Comparison of ENCODE assay signal across 14 mouse cellular contexts in the genomic region with DNA sequence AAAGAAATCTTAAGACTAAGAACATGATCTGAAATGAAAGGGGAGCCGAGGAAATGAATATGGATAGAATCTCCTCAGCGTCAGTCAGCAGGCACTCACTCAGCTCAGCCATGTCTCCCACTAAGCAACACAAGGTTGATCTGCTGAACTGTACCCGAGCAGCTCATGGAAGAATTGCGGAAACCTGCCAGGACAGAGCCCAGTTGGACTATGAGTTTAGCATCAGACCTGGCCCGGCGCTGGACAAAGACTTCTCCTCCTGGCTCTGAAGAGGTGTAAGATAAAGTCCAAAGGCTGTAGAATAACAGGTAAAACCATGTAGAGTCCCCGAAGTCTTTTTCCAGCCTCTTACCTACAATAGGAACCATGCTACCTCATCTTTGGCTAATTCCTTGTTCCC. TPM values are rescaled to one million over a fixed set of nuclear protein-coding genes. Genes with fewer than 3 reads are reported as not detected.
"Had no signal": no experiment of that assay in that cellular context is flagged by ENCODE, and none has a peak within 500 bp of the region (broad histone marks: within the 10 kb centered on the region; RNA-seq: fewer than 3 reads in every experiment).

No protein-coding gene starts in this region.

- H3K9ac ChIP-seq: hindbrain, embryonic 15.5 days; limb, embryonic 13.5 days; liver, embryonic 13.5 days; neural tube, embryonic 15.5 days had no signal

- H3K9me3 ChIP-seq: hindbrain, embryonic 15.5 days; limb, embryonic 13.5 days; liver, embryonic 13.5 days; neural tube, embryonic 15.5 days had no signal

- H3K27me3 ChIP-seq: hindbrain, embryonic 15.5 days; limb, embryonic 13.5 days; liver, embryonic 13.5 days; neural tube, embryonic 15.5 days had no signal

- H3K4me3 ChIP-seq: hindbrain, embryonic 15.5 days; limb, embryonic 13.5 days; liver, embryonic 13.5 days; myocyte; neural tube, embryonic 15.5 days had no signal

- ATAC-seq: intestine, embryonic 16.5 days had no signal

- H3K4me1 ChIP-seq: hindbrain, embryonic 15.5 days; limb, embryonic 13.5 days; neural tube, embryonic 15.5 days had no signal

- DNase-seq: liver, embryonic 13.5 days; lung, adult 18-20 months; lung, postnatal 36 days; midbrain, embryonic 14.5 days; right cerebral cortex, adult 18-20 months; right cerebral cortex, postnatal 25 days; thymus, postnatal 4 days had no signal

- H3K27ac ChIP-seq: hindbrain, embryonic 15.5 days; limb, embryonic 13.5 days; liver, embryonic 13.5 days; neural tube, embryonic 15.5 days; stomach, postnatal 0 days had no signal

- H3K4me2 ChIP-seq: hindbrain, embryonic 15.5 days; limb, embryonic 13.5 days; liver, embryonic 13.5 days; neural tube, embryonic 15.5 days had no signal

- H3K36me3 ChIP-seq: hindbrain, embryonic 15.5 days; limb, embryonic 13.5 days; liver, embryonic 13.5 days; neural tube, embryonic 15.5 days had no signal

RNA-seq across cellular contexts. Expression of gene Abcc12, which starts 17.2 kb away (rescaled TPM):
- total RNA-seq: megakaryocyte progenitor cell, adult 5-6 weeks had no signal
- polyA plus RNA-seq: liver, embryonic 13.5 days; myocyte had no signal
